Mouse (Mus musculus) neural tube, embryonic 13.5 days (tissue): ENCODE measurements at regions not wholly inside any gene's neighbourhood (a gene's known extent, or its start where the extent isn't known, plus 50 kb on each side); places are given as distances from the start of the nearest gene placed in this dataset.
A peak's percentile ranks its signal among the peaks of the same experiment; 100 is the strongest.
"Not testable (repeated sequence)": the region's sequence is repeated elsewhere in the genome, so short reads cannot be mapped to it uniquely, and the experiment has no call there.

Source experiments
- ATAC-seq: fragments of 200-750 bp; cut with Nextera tagmentation; 2 replicates; pipeline ENCODE4 v1.8.0; 2017; ENCODE audit warnings: low read depth, mild to moderate bottlenecking, moderate TSS enrichment, moderate library complexity
- H3K27ac ChIP-seq: fragments of 300-500 bp; sonication (generic); replicated peaks from 2 replicates; pipeline ENCODE4 v1.5.1; 2015; ENCODE audit warnings: moderate library complexity, mild to moderate bottlenecking, inconsistent platforms
- H3K27me3 ChIP-seq: fragments of 300-500 bp; sonication (generic); 2 replicates; pipeline ENCODE4 v1.6.1; 2015; ENCODE audit warnings: mild to moderate bottlenecking, inconsistent platforms
- H3K36me3 ChIP-seq: fragments of 300-500 bp; sonication (generic); 2 replicates; pipeline ENCODE4 v1.6.1; 2015; ENCODE audit warnings: mild to moderate bottlenecking, inconsistent platforms
- H3K4me1 ChIP-seq: fragments of 300-500 bp; sonication (generic); replicated peaks from 2 replicates; pipeline ENCODE4 v1.6.1; 2015; ENCODE audit warnings: inconsistent platforms
- H3K4me2 ChIP-seq: fragments of 300-500 bp; sonication (generic); 2 replicates; pipeline ENCODE4 v1.6.1; 2015; ENCODE audit warnings: inconsistent platforms, mild to moderate bottlenecking, moderate library complexity
- H3K4me3 ChIP-seq: fragments of 300-500 bp; sonication (generic); 2 replicates; pipeline ENCODE4 v1.5.1; 2015; ENCODE audit warnings: mild to moderate bottlenecking, inconsistent platforms
- H3K9ac ChIP-seq: fragments of 300-500 bp; sonication (generic); 2 replicates; pipeline ENCODE4 v1.6.1; 2015; ENCODE audit warnings: moderate library complexity, mild to moderate bottlenecking, inconsistent platforms
- H3K9me3 ChIP-seq: fragments of 300-500 bp; sonication (generic); 2 replicates; pipeline ENCODE4 v1.6.1; 2016; ENCODE audit warnings: inconsistent platforms
- WGBS: fragments of 180-500 bp; shearing (Covaris S2); methylation state at CpG from one replicate; pipeline ENCODE4 v1.1.7; 2015; 5-methylcytosine and 5-hydroxymethylcytosine counted together

DNA sequence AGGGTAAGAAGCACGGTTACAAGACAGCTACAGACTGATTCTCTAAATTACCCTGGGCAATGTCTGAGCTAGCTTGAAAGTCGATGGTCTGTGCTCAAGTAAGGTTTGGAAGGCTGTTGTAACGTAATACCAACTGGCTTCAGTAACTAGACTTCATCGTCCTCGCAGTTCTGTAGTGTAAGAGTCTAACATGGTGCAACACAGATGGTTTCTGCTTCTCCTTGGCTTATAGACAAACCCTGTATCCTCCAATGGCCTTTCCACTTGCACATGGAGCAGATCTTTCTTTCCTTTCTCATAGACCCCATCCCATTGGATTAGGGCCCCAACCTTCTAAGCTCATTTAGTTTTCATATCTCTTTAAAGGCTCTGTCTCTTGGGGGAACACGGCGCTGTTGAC is 160.7 kb downstream of the Enc1 start:
- Histone ChIP-seq H3K9ac (no peak overlapping the region), H3K27ac (no peak overlapping the region), H3K4me1 (peaks cover 5% of the 10 kb centered on the region), H3K4me2 (no peak overlapping the region), H3K9me3 (no peaks in the 10 kb centered on the region), H3K27me3 (no peaks in the 10 kb centered on the region), H3K36me3 (no peaks in the 10 kb centered on the region), H3K4me3 (no peak overlapping the region)
- no peak for ATAC-seq
- WGBS: 87% methylated on average over 7 of the region's 7 CpGs

DNA sequence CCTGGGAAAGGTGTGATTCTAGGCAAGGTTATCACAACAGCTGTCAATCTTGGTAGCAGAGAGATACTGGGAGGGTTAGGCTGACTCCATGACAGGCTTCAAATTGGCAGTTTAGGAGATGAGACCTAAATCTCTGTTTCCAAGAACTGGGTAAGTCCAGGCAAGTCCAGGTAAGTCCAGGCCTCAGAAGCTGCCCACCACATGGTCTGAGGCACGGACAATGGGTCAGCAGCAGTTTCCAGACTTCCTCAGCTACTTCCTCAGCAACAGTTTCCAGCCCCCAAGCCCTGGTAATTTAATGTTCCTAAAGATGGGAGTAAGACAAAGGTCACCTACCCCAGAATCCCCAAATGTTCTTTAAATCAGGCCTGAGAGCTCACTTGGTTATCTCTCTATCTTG is 157.1 kb downstream of the Enc1 start:
- Histone ChIP-seq H3K36me3 (no peaks in the 10 kb centered on the region), H3K27ac (no peak overlapping the region), H3K9me3 (no peaks in the 10 kb centered on the region), H3K9ac (no peak overlapping the region), H3K4me1 (no peaks in the 10 kb centered on the region), H3K27me3 (no peaks in the 10 kb centered on the region), H3K4me2 (no peak overlapping the region), H3K4me3 (no peak overlapping the region)
- WGBS: 86% methylated on average over 1 of the region's 1 CpGs
- ATAC-seq: no peak

DNA sequence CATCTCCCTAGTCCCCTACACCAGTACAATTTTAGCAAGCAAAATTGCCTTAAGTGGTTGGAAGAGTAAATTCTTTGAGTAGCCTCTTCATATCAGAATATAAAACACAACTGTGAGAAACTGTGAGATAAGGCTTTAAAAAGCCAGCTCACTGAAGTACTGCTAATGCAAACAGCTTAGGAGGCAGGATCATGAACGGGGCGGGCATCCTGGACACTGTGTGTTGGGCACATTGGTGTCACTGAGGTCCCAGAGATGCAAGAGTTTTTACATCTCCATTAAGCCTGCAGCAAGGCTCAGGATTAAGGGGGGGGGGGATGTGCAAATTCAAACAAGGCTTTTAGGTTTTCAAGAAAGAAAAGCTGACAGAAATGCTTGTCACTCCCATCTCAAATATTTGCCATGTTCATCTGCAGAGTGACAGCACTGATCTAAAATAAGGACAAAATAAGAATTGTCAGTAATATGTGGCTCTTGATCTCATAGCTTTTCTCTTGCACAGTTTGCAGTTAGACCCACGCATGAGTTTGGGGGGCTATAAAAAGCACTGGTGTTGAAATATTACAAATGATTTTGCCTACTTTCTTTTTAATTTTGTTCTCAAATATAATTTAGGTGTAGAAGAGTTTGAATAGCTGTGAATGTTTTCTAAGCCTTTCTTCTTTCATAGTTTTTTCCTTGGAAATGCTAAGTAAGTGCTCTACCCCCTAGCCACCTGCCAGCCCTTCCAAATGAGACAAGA is 156.2 kb downstream of the Enc1 start:
- ATAC-seq: no peak
- Histone ChIP-seq H3K36me3 (no peaks in the 10 kb centered on the region), H3K27ac (no peak overlapping the region), H3K9ac (no peak overlapping the region), H3K27me3 (no peaks in the 10 kb centered on the region), H3K4me1 (no peaks in the 10 kb centered on the region), H3K9me3 (no peaks in the 10 kb centered on the region), H3K4me3 (no peak overlapping the region), H3K4me2 (no peak overlapping the region)
- WGBS: 90% methylated on average over 3 of the region's 3 CpGs

DNA sequence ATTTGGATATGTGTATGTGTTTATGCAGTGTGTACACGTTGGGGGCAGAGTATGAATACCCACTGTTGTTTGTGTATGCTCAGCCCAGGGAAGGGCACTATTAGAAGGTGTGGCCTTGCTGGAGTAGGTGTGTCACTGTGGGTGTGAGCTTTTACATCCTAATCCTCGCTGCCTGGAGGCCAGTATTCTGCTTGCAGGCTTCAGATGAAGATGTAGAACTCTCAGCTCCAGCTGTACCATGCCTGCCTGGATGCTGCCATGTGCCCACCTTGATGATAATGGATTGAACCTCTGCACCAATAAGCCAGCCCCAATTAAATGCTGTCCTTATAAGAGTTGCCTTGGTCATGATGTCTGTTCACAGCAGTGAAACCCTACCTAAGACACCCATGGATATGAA is 155.4 kb downstream of the Enc1 start:
- H3K9me3 ChIP-seq, H3K4me3 ChIP-seq, H3K27me3 ChIP-seq, H3K9ac ChIP-seq, H3K27ac ChIP-seq, H3K4me1 ChIP-seq, H3K36me3 ChIP-seq, H3K4me2 ChIP-seq, ATAC-seq: not testable (repeated sequence)
- WGBS: 84% methylated on average over 2 of the region's 2 CpGs

DNA sequence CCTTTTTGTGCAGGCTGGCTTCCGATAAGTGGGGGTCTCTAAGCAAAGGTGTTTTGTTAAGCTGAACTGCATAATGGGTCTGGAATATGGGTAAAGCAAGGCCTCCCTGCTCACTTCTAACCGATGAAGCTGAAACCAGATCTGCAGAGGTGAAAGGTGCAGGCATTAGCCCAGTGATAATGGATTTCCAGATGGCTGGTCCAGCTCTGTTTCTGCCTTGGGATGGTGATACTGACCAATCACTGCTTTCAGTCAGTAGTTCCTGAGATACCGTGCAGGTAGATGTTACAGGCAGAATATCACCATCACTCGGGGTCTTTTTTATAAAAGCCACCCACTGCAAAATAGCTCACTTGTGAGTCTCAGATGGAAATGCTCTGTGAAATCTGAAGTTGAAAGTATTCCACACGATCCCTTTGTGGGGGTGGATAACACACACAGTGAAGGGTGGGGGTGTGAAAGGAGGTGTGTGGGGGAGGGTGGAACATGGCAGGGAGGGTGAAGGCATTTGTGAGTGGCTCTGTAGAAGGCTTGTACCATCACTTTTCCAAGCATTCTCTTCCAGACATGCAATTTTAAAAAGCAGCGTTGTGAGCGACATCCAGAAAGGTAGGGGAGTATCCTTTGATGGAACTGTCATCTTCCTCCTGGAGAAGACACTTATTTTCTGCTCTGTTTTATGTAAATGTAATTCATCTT is 154.0 kb downstream of the Enc1 start:
- WGBS: 79% methylated on average over 7 of the region's 7 CpGs
- ATAC-seq: no peak
- Histone ChIP-seq H3K36me3 (no peaks in the 10 kb centered on the region), H3K4me1 (peaks cover 10% of the 10 kb centered on the region), H3K4me2 (no peak overlapping the region), H3K9ac (no peak overlapping the region), H3K4me3 (no peak overlapping the region), H3K9me3 (no peaks in the 10 kb centered on the region), H3K27me3 (no peaks in the 10 kb centered on the region), H3K27ac (0 out of 2 replicates have a peak overlapping the region, but pooled peaks have one; percentile 4)

DNA sequence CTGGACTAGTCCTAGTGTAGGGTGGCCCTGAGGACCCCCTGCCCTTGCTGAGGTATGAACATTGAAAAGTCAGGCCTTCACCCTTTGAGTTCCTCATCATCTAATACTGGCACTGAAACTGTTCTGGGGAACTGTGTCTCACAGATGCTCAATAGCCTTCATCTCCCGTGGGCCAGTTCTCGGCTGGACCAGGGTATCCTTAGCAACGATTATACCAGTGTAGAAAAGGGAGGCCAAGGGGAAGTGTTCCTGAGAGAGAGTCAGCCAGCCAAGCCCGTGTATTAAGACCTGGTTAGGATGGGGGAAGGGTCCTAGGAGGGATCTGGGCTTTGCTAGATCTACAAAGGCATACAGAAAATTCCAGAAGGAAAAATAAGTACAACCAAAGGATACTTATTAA is 153.2 kb downstream of the Enc1 start:
- Histone ChIP-seq H3K4me1 (peaks cover 10% of the 10 kb centered on the region), H3K9ac (no peak overlapping the region), H3K27ac (no peak overlapping the region), H3K4me2 (no peak overlapping the region), H3K36me3 (no peaks in the 10 kb centered on the region), H3K4me3 (no peak overlapping the region), H3K9me3 (no peaks in the 10 kb centered on the region), H3K27me3 (no peaks in the 10 kb centered on the region)
- 59% methylated on average over 4 of the region's 4 CpGs for WGBS
- ATAC-seq: no peak

DNA sequence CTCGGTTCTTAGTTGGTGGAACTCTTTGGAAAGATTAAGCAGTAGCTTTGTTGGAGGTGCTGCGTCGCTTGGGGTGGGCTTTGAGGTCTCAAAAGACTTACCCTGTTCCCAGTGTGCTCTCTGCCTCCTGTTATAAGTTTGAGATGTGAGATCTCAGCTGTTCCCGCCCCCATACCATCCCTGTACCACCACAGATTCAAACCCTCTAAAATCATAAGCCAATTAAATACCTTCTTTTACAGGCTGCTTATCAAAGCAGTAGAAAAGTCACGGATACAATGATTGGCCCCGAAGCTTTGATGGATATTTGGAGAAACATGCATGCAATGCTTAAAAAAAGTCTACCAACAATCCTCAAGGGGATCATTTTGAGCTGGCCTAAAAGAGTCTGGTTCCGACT is 152.6 kb downstream of the Enc1 start:
- Histone ChIP-seq H3K27ac (no peak overlapping the region), H3K9ac (no peak overlapping the region), H3K4me3 (no peak overlapping the region), H3K27me3 (no peaks in the 10 kb centered on the region), H3K4me2 (no peak overlapping the region), H3K9me3 (no peaks in the 10 kb centered on the region), H3K36me3 (no peaks in the 10 kb centered on the region), H3K4me1 (peaks cover 10% of the 10 kb centered on the region)
- ATAC-seq: no peak
- 92% methylated on average over 7 of the region's 7 CpGs for WGBS

DNA sequence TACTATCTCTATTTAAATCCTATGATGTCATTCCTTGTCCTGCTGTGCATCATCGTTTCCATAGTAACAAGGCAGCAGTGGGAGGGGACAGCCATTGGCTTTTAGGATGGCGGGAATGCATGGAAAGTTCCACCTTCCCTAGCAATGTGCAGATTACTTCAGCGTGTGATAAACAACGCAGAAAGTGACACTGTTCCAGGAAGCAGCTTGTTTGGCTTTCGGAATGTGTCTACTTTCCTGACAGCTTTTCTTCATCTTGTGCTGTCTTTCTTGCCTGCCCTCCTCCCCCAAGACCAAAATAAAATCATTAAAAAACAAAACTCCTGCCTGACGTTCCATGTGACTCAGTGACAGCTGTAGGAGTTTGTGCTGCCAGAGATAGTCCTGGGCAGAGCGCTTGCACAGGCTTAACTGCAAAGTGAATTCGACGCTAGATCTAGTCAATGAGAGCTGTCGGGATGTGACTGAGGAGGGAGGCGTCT is 149.6 kb downstream of the Enc1 start:
- peak overlapping the region; percentile 51 for H3K9ac ChIP-seq
- no peaks in the 10 kb centered on the region for H3K9me3 ChIP-seq
- peak overlapping the region; percentile 38; the same call in 1 of the 2 replicates for H3K27ac ChIP-seq
- no peaks in the 10 kb centered on the region for H3K27me3 ChIP-seq
- peaks cover 10% of the 10 kb centered on the region for H3K4me1 ChIP-seq
- peak overlapping the region; percentile 43 for H3K4me2 ChIP-seq
- H3K36me3 ChIP-seq: no peaks in the 10 kb centered on the region
- peak; percentile 60 for ATAC-seq
- no peak overlapping the region for H3K4me3 ChIP-seq
- WGBS: 16% methylated on average over 11 of the region's 11 CpGs

DNA sequence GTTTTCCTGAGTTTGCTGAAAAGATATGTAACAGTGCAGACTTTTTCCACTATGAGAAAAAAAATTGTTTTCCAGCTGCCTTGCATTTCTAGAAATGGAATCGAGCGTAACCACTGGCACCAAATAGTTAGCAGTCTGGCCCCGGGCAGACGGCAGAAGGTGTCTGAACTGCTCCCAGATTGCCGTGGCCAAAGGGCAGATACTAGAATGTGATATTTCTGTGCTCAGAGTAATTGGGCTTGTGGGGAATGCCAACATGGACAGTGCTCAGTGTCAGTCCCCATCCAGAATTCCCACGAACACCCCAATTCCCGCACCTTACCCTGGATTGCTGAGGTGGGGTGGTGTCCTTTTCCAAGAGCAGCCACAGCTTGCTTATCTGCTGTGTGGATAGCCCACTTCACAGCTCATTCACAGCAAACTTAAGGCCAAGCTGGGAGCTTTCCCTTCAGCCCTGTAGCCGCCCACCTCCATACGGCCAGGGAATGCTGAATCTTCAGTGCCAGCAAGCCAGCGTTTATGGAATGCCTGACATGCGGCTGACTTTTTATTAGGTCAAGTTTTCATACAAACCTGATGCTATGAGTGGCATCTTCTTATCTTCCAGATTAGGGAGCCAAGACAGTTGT is 148.1 kb downstream of the Enc1 start:
- no peak for ATAC-seq
- Histone ChIP-seq H3K27me3 (no peaks in the 10 kb centered on the region), H3K4me2 (no peak overlapping the region), H3K4me1 (peaks cover 15% of the 10 kb centered on the region), H3K9ac (no peak overlapping the region), H3K27ac (no peak overlapping the region), H3K36me3 (no peaks in the 10 kb centered on the region), H3K4me3 (no peak overlapping the region), H3K9me3 (no peaks in the 10 kb centered on the region)
- 69% methylated on average over 11 of the region's 11 CpGs for WGBS

DNA sequence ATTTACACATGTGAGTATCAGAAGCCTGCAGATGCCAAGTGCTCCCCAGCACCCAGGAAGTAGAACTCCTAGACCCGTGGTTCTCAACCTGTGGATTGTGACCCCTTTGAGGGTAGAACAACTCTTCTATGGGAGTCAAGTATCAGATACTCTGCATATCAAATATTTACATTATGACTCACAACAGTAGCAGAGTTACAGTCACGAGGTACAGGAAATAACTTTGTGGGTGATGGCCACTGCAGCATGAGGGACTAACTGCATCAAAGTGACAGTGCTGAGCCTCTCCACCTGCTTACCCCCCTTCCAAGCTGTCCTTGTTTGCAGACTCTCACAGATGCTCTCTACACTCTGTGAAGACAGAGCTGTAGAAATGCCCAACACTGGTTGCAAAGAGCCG is 145.6 kb downstream of the Enc1 start:
- Histone ChIP-seq H3K9me3 (no peaks in the 10 kb centered on the region), H3K9ac (no peak overlapping the region), H3K4me1 (peaks cover 16% of the 10 kb centered on the region), H3K27ac (no peak overlapping the region), H3K27me3 (no peaks in the 10 kb centered on the region), H3K4me3 (no peak overlapping the region), H3K36me3 (no peaks in the 10 kb centered on the region), H3K4me2 (no peak overlapping the region)
- ATAC-seq: no peak
- WGBS: 74% methylated on average over 3 of the region's 3 CpGs

DNA sequence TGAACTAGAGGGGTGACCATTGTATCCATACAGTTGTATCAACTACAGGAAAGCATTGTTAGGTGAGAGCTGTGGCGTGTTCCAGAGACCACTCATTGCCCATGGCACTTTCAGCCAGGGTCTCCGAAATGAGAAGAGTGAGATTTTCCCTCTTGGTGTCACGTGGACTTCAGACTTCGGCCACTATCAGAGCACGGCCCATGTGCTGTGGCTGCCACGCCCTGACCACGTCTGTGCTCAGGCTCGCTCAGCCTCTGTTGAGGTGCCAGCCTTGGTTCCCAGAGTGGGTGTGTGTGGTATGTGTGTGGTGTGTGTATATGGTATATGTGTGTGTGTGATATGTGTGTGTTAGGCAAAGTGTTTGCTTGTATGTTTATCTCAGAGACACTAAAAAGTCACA is 144.6 kb downstream of the Enc1 start:
- no peak for ATAC-seq
- WGBS: 94% methylated on average over 8 of the region's 8 CpGs
- H3K4me3 ChIP-seq: no peak overlapping the region
- H3K9me3 ChIP-seq: no peaks in the 10 kb centered on the region
- H3K36me3 ChIP-seq: no peaks in the 10 kb centered on the region
- no peak overlapping the region for H3K27ac ChIP-seq
- no peak overlapping the region for H3K9ac ChIP-seq
- peaks cover 9% of the 10 kb centered on the region for H3K4me1 ChIP-seq
- H3K27me3 ChIP-seq: no peaks in the 10 kb centered on the region
- H3K4me2 ChIP-seq: no peak overlapping the region

DNA sequence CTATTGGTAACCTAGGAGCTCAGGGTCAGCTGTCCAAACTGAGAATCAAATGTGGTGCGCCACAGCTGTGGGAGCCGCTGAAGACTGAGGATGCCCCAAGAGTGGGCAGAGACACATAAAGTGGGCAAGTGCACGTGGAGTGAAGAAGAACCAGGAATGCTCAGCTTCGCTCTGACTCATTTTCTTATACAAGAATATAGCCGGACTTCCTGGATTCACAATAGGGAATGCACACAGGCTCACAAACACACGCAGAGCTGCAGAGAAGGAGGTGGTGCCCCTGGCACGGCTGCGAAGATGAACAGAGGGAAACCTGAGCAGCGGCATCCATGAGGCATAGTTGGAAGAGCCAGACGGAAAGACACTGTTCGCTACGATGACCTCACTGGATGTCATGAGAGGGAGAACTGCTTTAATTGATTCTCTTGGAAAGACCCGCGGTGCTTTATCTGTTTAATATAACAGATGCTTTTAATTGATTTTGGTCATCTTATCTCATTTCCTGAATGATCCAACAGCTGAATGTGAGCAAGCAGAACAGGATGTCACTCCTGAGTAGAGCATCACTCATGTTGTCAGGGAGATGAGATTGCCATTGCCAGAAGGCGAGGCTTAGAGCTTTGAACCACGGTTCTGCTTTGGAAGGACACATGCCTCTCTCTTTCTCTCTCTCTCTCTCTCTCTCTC is 143.3 kb downstream of the Enc1 start:
- Histone ChIP-seq H3K4me3 (no peak overlapping the region), H3K27ac (0 out of 2 replicates have a peak overlapping the region, but pooled peaks have one; percentile 13), H3K9me3 (no peaks in the 10 kb centered on the region), H3K4me2 (no peak overlapping the region), H3K27me3 (no peaks in the 10 kb centered on the region), H3K36me3 (no peaks in the 10 kb centered on the region), H3K9ac (no peak overlapping the region), H3K4me1 (peaks cover 6% of the 10 kb centered on the region; the same call in 1 of the 2 replicates)
- 65% methylated on average over 16 of the region's 16 CpGs for WGBS
- ATAC-seq: no peak
